Mouse (Mus musculus) cerebellum, adult 2 months (tissue): Measurements from ENCODE around the gene Ehd2. TPM values are rescaled to one million over a fixed set of nuclear protein-coding genes. Genes with fewer than 3 reads are reported as not detected.
A peak's percentile ranks its signal among the peaks of the same experiment; 100 is the strongest.

ENCODE experiments used
- DNase-seq, 2 experiments: peaks; one replicate each; pipeline ENCODE4 v3.0.0; 2021
- H3K27ac ChIP-seq: fragments of 200-500 bp; 2 replicates; pipeline ENCODE4 v1.5.1; 2012; ENCODE audit warnings: low read length, control low read depth, inconsistent platforms; ENCODE audit not compliant: insufficient read depth
- H3K27me3 ChIP-seq: fragments of 200-500 bp; 2 replicates; pipeline ENCODE4 v1.6.1; 2012; ENCODE audit warnings: inconsistent platforms, mild to moderate bottlenecking, low read length, moderate library complexity; ENCODE audit not compliant: control insufficient read depth, insufficient read depth
- H3K4me1 ChIP-seq: fragments of 200-500 bp; 2 replicates; pipeline ENCODE4 v1.6.1; 2011; ENCODE audit warnings: low read length; ENCODE audit not compliant: control insufficient read depth, insufficient read depth
- H3K4me3 ChIP-seq: fragments of 200-500 bp; replicated peaks from 2 replicates; pipeline ENCODE3; 2011; ENCODE audit warnings: mild to moderate bottlenecking, low read depth, low read length, control low read depth; ENCODE audit not compliant: insufficient read depth
- CTCF ChIP-seq: fragments of 200-500 bp; IDR thresholded peaks from 2 replicates; pipeline ENCODE4 v1.5.1; 2011; ENCODE audit warnings: low read depth, mild to moderate bottlenecking, control low read depth, low read length, moderate library complexity, borderline replicate concordance; ENCODE audit not compliant: insufficient read depth
- POLR2A ChIP-seq: fragments of 200-500 bp; IDR thresholded peaks from 2 replicates; pipeline ENCODE4 v1.6.1; 2011; ENCODE audit warnings: low read length, control low read depth, borderline replicate concordance; ENCODE audit not compliant: insufficient read depth
- WGBS: fragments of 180-500 bp; shearing (Covaris S2); methylation state at CpG from one replicate; pipeline ENCODE4 v1.1.7; 2018; 5-methylcytosine and 5-hydroxymethylcytosine counted together
- polyA plus RNA-seq: library from polyadenylated mRNA; depleted of rRNA; stranded (reverse); fragments of >200 nt; gene quantifications from 2 replicates; pipeline ENCODE4 v1.2.3, GENCODE M21; 2012

Ehd2 gene
- polyA plus RNA-seq, 1 experiment, result 7.5 TPM

DNA sequence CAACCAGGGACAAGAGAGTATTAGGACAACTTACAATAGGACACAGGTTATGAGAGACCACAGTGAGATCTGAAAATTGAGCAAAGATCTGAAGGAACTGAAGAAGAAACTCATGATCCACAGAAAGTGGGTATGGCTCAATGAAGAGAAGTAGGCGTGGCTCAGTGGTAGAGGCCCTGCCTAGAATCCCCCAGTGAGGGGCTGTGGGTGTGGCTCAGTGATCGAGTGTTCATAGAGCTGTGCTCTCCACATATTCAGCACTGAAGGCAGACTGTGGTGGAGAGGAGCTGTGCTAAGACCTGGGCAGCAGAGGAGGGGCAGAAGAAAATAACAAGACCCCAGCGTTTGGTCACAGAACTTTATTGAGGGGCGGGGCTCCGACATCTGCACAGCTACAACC is 29.9 kb downstream of the Ehd2 start:
- 82% methylated on average over 5 of the region's 5 CpGs for WGBS
- Histone ChIP-seq H3K4me1 (no peaks in the 10 kb centered on the region), H3K4me3 (no peak overlapping the region), H3K27me3 (no peaks in the 10 kb centered on the region), H3K27ac (no peak overlapping the region)
- TF ChIP-seq POLR2A (no peak), CTCF (no peak)
- DNase-seq, result no peak

DNA sequence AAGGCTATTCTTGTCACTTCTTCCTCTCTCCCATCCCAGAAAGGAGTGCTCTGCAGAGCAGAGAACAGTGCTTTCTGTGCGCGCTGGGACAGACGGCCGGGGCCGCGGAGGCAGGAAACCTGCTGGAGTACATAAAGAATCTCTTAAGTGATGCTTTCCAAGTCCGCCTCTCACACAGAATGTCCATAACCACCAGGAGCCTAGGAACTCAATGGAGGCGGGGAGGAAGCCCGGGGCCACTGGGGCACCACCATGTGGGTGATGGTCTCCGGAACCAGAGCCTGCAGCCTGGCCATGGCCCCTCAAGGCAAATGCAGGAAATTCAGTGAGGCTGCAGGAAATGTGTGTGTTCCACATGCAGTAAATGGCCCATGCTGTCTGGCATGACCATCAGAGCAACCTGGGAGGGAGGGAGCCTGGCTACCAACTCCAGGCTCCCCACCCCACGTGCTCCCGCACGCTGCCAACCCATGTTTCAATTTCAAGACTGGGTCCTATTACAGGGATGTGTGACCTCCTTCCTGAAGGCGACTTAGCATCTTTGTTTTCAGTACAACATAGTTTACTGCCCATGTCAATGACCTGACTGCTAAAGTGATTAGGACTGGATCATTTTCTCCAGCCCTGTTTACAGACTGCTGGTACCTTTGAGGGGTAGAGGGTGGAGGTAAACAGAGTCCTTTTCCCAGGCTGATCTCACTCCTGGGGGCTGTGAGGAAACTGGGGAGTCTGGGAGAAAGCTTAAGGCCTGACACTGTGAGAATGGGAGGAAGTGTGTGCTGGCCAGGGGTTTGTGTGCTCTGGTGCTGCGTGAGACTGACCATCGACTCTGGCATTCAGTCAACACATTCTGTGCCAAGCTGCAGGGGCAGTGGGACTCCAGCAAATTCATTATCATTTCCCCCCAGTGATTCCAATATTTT is 33.7 kb downstream of the Ehd2 start:
- Histone ChIP-seq H3K27ac (no peak overlapping the region), H3K4me3 (no peak overlapping the region), H3K4me1 (no peaks in the 10 kb centered on the region), H3K27me3 (no peaks in the 10 kb centered on the region)
- 56% methylated on average over 16 of the region's 16 CpGs for WGBS
- no peak for DNase-seq
- no peak for TF ChIP-seq CTCF
- no peak for TF ChIP-seq POLR2A

DNA sequence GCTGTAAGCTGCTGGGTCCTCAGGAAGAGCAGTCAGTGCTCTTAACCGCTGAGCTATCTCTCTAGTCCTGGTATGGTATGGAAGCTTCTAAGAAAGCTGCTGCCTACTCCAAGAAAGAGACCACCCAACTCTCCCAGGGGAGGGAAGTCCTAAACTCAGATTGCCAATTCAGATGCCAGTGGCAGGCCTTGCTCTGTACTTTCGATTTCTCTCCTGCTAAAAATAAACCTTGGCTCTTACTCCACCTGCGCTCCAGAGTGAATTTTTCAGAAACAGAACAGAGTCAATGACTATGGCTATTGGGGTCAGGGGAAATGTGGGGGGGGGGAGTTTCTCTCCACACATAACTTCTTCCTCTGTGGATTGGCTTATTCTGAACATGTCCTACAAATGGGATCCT is 35.7 kb downstream of the Ehd2 start:
- WGBS, result 57% methylated on average over 3 of the region's 3 CpGs
- Histone ChIP-seq H3K27me3 (no peaks in the 10 kb centered on the region), H3K4me1 (no peaks in the 10 kb centered on the region), H3K4me3 (no peak overlapping the region), H3K27ac (no peak overlapping the region)
- DNase-seq, result no peak
- TF ChIP-seq CTCF (no peak), POLR2A (no peak)

DNA sequence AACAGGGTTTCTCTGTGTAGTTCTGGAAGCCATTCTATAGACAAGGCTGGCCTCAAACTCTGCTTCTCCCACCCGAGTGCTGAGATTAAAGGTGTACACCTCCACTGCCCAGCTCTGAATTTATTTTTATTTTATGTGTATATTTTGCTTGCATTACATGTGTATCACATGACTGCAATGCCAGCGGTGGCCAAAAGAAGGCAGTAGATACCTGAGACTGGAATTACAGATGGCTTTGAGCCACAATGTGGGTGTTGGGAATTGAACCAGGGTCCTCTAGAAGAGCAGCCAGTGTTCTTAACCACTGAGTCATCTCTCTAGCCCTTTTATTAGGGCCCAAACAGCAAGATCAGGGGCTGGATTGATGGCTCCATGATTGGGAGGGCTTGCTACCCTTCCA is 36.8 kb downstream of the Ehd2 start:
- Histone ChIP-seq H3K27ac (no peak overlapping the region), H3K4me3 (no peak overlapping the region), H3K27me3 (no peaks in the 10 kb centered on the region), H3K4me1 (no peaks in the 10 kb centered on the region)
- no peak for TF ChIP-seq POLR2A
- no peak for TF ChIP-seq CTCF
- 63% methylated on average over 2 of the region's 2 CpGs for WGBS
- DNase-seq, result no peak

DNA sequence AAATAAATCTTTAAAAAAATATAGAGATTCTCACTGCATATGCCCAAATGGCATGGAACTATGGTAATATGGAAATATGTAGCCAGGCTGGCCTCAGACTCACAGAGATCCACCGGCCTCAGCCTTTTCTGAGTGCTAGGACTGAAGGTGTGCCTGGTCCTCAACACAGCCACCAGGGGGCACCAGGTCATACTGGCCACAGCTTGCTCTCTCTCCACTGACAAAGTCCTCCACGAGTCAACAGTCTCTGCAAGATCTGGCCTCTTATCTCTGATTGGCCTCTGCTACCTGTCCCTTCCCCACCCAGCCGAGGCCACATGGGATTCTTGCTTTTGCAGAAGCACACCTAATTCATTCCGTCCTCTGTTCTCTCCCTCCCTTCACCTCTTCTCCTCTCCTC is 37.5 kb downstream of the Ehd2 start:
- no peak overlapping the region for H3K27ac ChIP-seq
- peak; percentile 71 for TF ChIP-seq CTCF
- TF ChIP-seq POLR2A, result no peak
- no peak for DNase-seq
- H3K4me1 ChIP-seq, result no peaks in the 10 kb centered on the region
- H3K27me3 ChIP-seq, result no peaks in the 10 kb centered on the region
- 32% methylated on average over 4 of the region's 4 CpGs for WGBS
- H3K4me3 ChIP-seq, result no peak overlapping the region

DNA sequence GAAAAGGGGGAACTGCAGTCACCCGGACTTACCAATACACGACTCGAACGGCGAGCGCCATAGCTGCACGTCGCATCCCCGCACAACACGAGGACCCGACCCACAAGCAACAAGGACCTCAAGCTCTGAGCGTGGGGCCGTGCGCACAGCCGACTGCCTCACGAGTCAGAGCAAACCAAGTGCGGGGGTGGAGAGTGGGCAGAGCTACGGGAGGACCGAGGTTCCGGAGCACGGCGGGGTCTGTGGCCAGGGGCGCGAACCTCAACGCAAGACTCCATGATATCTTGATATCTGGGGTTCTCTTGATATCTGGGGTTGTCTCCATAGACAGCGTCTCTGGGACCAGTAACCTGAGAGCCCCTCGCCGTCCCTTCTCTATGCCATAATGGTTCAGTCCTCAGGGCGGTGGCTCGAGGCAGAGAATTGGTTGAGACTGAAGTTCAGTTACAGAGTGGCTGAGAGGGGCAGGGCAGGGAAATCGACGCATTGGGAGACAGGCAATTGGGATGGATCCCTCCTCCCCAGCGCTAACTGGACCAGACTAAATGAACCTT is 45.1 kb downstream of the Ehd2 start, which contains the start of gene Selenow:
TSS of gene Selenow (minus strand) at position 183 of the 554 bp plus-strand sequence.
- no peaks in the 10 kb centered on the region for H3K27me3 ChIP-seq
- H3K4me1 ChIP-seq, result peaks cover 4% of the 10 kb centered on the region
- DNase-seq, result peak; percentile 92 to 96
- WGBS, result under 1% methylated on average over 33 of the region's 33 CpGs
- peak within 1 kb of the TSS; percentile 92 for H3K4me3 ChIP-seq
- peak; percentile 93 for TF ChIP-seq POLR2A
- TF ChIP-seq CTCF, result no peak
- H3K27ac ChIP-seq, result peak within 1 kb of the TSS; percentile 92

DNA sequence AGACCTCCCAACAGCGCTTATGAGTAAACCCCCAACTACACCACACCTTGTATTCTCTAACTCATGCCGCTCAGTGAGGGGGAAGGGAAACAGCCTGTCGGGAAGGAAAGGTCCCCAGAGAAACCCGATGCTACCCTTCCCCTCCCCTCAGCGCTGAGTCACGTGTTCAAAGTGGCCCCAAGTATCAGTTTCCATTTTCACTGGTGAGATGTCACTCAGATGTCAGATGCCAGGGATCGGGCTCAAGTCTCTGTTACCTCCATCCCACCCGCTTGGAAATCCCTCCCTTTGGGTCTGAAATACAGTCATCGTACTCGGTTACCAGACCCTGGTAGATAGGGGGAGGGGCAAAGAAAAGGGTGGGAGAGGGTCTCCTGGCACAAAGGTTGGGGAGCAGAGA is 45.6 kb downstream of the Ehd2 start:
- Histone ChIP-seq H3K4me1 (peaks cover 4% of the 10 kb centered on the region), H3K27me3 (no peaks in the 10 kb centered on the region), H3K4me3 (peak overlapping the region; percentile 92), H3K27ac (peak overlapping the region; percentile 92)
- no peak for DNase-seq
- under 1% methylated on average over 10 of the region's 10 CpGs for WGBS
- no peak for TF ChIP-seq POLR2A
- TF ChIP-seq CTCF, result no peak
